Mouse (Mus musculus): ENCODE data around the gene 3110082J24Rik.
A peak's percentile ranks its signal among the peaks of the same experiment; 100 is the strongest.

GRCm38 (mm10) chr5:30072825-30073821 is 32.8 kb downstream of the 3110082J24Rik start, which contains the start of gene Tyms:
- TF ChIP-seq CTCF (conservative IDR thresholded peaks at IDR 0.05; ENCODE audit: insufficient read depth, insufficient read length, low read depth, low read length): 0 out of 2 replicates have a peak, but pooled peaks have one; percentile 2
- TF ChIP-seq POLR2A (IDR thresholded peaks at IDR 0.05; ENCODE audit: low read depth, low read length): no peak

All from kidney, adult 2 months (tissue).